Mouse (Mus musculus) CH12.LX (cell line): ENCODE data around the gene Dnaaf2.

ENCODE experiments used
- CTCF ChIP-seq, 2 experiments: IDR thresholded peaks in 1 of 2; conservative IDR thresholded peaks in 1 of 2; 2 replicates each; pipeline ENCODE4 v1.5.1; 2011 to 2012; ENCODE audit warnings: low read depth in 2 of 2, low read length in 2 of 2, improper control_type of control experiment in 1 of 2, inconsistent platforms in 1 of 2, mild to moderate bottlenecking in 1 of 2, moderate library complexity in 1 of 2
- E2F4 ChIP-seq: IDR thresholded peaks from 2 replicates; pipeline ENCODE4 v1.6.1; 2011; ENCODE audit warnings: low read depth, low read length, improper control_type of control experiment; ENCODE audit not compliant: insufficient replicate concordance
- EP300 ChIP-seq: IDR thresholded peaks from 2 replicates; pipeline ENCODE4 v1.6.1; 2011; ENCODE audit warnings: low read length, improper control_type of control experiment
- GABPA ChIP-seq: IDR thresholded peaks from 2 replicates; pipeline ENCODE4 v1.6.1; 2012; ENCODE audit warnings: low read depth, low read length, improper control_type of control experiment, inconsistent platforms; ENCODE audit not compliant: insufficient replicate concordance
- JUN ChIP-seq: IDR thresholded peaks from 2 replicates; pipeline ENCODE4 v1.6.1; 2011; ENCODE audit warnings: low read depth, mild to moderate bottlenecking, low read length, improper control_type of control experiment, moderate library complexity; ENCODE audit not compliant: insufficient read depth
- SMC3 ChIP-seq: IDR thresholded peaks from 2 replicates; pipeline ENCODE4 v1.6.1; 2011; ENCODE audit warnings: low read depth, low read length, improper control_type of control experiment
- TCF12 ChIP-seq: IDR thresholded peaks from 2 replicates; pipeline ENCODE4 v1.6.1; 2014; ENCODE audit warnings: low read depth, mild to moderate bottlenecking, inconsistent platforms, low read length, improper control_type of control experiment

DNA sequence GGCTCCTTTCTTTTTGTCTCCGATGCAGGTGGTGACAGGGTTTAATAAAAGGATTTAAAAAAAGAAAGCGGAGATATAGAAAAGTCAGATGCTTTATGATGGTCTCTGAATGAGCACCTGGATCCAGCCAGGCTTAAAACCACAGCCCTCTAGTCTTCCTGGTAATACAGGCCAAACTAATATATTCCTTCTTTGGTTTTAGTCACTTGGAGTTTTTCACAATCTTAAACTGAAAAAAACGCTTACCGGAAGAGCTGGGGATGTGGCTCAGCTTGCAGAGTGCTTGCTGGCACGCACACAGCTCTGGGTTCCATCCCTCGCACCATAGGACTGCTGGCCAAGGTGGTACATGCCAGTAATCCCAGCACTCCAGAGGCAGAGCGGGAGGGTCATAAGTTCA is 18.4 kb upstream of the Dnaaf2 start:
- TF ChIP-seq CTCF (conservative IDR thresholded peaks at IDR 0.05 in 1 of 2, IDR thresholded peaks at IDR 0.05 in 1 of 2; ENCODE audit: low read depth in 2 of 2, low read length in 2 of 2) (no peak), E2F4 (no peak), SMC3 (no peak), JUN (no peak), GABPA (no peak), TCF12 (peak; percentile 89), EP300 (peak; percentile 88)
